Mouse (Mus musculus): ENCODE results near the gene Rbm39.
"Not testable (repeated sequence)": the region's sequence is repeated elsewhere in the genome, so short reads cannot be mapped to it uniquely, and the experiment has no call there.

Gene Rbm39

DNA sequence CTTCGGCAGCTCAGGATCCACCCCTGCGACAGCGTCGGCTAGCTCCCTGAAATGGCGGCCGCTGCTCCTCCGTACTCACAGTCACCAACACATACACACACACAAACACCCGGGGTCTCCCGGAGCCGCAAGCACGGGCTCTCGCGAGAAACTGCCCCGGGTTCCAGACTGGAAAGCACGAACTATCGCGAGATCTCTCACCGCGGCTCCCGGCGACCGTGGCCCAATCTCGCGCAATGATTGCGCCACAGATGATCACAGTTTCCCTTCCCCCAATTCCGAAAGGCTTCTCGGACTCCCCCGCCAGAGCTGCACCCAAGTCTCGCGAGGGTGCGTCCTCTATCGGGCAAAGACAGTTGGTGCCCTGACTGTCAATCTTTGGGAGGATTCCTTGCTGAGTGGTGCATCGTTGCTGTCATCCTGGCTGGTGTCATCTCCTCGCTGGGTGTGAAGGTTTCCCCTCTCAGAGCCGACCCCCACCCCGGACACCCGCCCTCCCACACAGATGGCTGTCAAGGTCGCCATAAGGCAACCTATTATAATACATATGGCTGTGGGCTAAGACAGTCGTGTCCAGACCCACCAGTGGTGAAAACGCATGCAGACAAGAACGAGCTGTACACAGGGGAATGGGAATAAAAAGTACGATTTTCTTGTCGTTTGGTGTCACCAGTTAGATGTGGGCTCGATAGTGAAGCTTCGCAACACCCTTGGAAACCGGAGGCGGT lies at the start of gene Rbm39:
Gene Rbm39 (minus strand): TSS at position 145 of the 728 bp plus-strand sequence.
- DNase-seq (ENCODE audit: low read depth, low spot score): peak; percentile 98

DNA sequence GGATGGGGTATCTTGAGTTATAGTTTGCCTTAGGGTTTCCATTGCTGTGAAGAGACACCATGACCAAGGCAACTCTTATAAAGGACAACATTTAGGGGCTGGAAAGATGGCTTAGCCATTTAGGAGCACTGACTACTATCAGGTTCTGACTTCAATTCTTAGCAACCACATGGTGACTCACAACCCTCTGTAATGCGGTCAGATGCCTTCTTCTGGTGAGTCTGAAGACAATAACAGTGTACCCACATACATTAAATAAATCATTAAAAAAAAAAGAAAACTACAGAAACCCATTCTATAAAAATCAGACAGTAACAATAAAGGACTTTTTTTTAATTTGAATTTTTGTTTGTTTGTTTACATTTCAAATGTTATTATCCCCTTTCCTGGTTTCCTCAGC lies 49.1 kb upstream of the Rbm39 start:
- no peak for DNase-seq (ENCODE audit: low read depth, low spot score)

DNA sequence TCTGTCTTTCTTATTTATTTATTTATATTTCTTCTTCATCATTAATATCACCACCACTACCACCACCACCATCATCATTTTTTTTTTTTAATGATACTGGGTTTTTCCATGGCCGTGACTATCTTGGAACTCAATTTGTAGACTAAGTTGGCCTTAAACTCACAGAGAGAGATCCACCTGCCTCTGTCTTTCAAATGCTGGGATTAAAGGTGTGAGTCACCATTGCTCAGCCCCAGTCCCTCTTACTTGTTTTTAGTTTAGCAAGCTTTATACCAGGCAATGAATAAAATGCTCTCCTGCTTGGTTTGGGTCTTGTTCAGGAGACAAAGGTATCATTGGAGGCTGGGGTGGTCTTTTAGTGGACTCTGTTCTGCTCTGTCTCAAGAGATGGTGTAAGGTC lies 47.7 kb upstream of the Rbm39 start:
- no peak for DNase-seq (ENCODE audit: low read depth, low spot score)

DNA sequence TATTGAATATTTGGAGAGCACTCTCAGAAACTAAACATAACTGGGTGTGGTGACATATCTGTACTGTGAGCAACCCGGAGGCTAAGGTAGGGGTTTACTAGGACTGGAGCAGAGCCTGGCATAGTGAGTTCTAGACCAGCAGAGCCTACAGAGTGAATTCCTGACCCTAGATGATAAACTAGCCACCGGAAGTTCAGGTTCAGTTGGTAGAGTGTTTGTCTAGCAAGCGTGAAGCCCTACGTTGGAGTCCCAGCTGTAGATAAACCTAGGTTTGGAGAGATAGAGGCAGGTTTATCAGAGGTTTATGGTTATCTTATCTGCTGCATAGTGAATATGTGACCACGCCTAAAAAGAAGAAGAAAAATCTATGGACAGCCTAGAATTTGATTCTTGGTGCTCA lies 44.0 kb upstream of the Rbm39 start:
- no peak for DNase-seq (ENCODE audit: low read depth, low spot score)

DNA sequence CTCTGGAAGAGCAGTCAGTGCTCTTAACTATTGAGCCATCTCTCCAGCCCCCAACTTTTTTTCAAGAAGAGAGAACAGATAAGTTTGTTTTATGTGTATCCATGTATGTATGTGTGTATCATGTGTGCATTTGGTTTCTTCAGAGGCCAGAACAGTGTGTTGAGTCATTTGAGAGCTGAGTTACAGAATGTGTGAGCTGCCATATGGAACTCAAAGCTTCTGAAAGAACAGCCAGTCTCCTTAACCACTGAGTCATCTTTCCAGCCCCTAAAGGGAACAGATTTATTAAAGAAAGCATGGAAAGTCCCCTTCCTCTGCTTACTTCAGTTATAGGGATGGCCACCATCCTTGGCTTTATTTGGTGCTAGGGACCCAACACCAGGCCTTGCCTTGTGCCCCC lies 42.1 kb upstream of the Rbm39 start:
- no peak for DNase-seq (ENCODE audit: low read depth, low spot score)

DNA sequence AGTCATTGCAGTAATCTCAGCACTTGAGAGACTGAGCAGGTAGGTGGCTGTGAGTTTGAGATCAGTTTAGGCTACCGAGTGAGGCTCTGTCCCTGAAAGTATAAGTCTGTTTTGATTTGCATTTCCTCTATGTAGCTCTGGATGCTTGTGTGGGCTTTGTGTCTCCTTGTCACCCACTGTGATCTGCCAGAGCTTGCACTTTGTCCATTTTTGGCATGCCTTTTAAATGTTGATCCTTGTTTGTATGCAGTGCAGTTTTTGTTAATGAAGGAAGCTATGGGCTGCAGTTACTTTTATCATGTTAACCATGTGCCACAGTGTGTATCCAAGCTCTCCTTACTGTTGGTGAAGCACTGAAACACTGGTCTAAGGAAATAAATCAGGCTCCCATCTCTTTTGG lies 37.7 kb upstream of the Rbm39 start:
- DNase-seq (ENCODE audit: low read depth, low spot score): no peak

DNA sequence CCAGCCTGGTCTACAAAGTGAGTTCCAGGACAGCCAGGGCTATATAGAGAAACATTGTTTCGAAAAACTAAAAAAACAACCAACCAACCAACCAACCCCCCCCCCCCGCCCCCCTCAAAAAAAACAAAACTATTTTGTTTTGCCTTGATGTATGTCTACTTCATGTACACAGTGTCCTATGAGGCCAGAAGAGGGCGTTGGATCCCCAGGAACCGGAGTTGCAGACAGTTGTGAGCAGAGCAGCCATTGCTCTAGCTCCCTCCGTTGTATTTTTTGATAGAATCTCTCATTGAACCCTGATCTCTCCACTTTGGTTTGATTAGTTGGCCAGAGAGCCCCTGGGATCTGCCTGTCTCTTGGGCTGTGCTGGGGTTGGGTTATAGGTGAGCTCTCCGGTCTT lies 23.9 kb upstream of the Rbm39 start:
- DNase-seq (ENCODE audit: low read depth, low spot score): no peak

DNA sequence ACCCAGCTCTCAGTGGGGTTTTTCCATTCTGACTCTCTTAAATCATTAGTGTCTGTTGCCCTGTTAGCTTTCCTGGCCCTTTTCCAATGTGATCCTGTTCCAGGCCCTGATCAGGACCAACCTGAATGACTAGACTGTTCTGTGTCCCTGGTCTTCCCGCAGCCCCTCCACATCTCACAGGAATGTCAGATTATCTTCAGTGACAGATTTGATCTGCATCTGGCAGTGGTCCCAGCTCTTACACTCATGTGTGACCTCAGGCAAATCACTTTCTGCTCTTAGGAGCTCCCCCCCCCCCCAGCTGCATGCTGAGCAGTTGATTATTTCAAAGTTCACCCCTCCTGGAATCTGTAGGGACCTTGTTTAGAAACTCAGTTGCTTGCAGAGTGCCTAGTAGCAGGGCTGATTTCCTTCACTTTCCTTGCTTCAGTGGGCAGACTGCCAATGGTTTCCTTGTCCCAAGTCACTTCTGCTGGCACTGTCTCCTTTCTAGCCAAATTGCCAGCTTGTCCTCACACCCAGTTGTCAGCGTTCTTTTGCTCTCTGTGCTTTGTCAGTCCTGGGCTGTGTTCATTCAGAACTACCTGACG lies 22.9 kb upstream of the Rbm39 start:
- no peak for DNase-seq (ENCODE audit: low read depth, low spot score)

DNA sequence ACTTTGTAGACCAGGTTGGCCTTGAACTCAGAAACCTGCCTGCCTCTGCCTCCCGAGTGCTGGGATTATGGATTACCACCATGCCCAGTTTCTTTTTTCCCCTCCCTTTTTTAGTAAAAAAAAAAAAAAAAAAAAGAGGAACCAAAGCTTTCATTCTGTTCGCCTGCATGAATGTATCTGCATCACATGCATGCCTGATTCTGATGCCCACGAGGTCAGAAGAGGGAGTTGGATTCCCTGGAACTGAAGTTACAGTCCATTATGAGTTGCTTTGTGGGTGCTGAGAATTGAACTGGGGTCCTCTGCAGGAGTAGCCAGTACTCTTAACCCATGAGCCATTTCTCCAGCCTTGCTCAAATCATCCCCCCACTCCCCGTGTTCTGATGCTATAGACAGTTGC lies 21.4 kb upstream of the Rbm39 start:
- DNase-seq (ENCODE audit: low read depth, low spot score): no peak

DNA sequence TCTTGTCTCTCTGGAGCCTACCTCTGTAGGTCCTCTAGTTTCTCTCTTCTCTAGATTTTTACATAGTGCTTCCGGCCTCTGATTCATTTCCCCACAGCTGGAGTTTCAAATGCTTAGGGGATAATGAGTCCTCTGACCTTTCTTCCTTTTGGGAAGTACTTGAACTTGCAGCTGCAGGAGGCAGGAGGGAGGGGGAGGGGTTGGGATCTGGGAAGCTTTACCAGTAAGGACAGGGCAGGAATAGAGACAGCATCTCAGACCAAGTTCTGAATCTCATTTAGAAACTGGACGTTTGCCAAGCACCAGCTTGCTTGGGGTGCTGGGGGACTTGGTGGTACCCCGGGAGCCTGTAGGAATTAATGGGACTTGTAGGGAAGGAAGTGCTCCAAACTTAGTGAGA lies 19.9 kb upstream of the Rbm39 start:
- no peak for DNase-seq (ENCODE audit: low read depth, low spot score)

DNA sequence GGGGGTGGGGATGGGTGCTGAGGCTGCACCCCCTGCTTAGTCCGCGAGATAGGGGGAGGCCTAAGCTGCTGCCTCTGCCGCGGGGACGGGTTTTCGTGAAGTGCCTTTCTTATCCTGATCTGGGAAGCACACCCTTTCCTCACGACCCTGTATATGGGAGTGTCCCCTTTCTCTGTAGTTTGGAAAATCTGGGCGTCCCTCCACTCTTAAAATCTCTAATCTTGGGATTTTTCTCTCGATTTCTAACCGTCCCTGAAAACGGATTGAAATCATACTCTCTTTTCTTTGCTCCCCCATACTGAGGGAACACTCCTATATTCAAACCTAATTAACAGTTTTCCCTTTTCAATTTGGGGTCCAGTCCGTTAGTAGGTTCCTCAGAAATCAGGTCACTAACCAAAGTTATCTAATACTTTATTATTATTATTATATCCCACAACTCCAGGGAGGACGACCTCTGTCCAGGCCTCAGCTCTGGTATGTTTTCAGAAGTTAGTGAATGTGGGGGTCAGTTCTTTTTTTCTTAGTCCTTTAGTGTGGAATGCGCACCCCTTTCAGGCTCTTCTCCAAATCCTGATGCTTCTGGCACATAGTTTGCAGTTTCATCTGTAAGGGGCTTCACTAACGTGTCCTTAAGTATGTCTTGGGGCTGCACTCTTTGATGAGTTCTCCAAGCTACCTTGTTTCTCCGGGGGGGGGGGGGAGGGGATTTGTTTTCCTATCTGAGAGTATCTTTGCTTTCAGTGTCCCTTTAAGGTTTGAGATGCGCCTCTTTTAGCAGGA lies 17.3 kb upstream of the Rbm39 start:
- DNase-seq (ENCODE audit: low read depth, low spot score): no peak

DNA sequence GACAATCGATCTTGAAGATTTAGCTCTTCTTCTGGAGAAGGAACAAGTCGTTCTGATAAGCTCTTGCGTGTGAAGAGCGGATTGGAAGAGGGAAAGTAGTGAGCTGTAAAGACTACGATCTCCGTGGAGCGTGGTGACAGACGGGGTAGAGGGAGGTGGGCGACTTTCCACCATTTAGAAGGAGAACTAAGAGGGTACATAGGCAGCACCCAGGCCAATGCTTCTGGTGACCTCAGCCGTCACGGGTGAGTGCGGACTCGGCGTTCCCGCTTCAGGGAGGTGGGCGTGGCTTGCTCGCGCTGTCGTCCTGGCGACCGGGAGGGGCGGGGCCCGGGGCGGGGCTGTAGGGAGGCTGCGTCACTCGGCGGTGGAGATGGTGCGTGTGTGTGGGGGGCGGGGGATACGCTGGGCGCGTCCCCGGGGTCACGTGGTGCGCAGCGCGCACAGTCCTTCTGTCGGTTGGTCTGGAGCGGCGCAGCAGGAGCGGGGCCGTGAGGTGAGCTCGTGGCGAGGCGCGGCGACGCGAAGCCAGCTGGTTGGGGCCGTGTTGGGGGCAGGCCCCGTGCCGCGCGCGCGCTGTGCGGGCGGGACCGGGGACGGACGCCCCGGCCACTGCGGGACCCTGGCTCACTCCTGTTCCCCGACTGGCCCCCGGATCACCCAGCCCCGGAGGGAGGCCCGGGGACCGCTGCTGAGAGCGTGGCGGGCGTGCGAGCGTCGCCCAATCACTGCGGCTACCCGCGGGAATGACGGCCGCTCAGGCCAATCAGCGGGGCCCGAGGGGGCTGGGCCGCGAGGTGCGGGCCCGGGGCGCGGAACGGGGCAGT lies 16.5 kb upstream of the Rbm39 start, which contains the start of gene Phf20:
Gene Phf20 (plus strand): TSS at position 165 of the 827 bp plus-strand sequence.
- DNase-seq (ENCODE audit: low read depth, low spot score): peak; percentile 92

DNA sequence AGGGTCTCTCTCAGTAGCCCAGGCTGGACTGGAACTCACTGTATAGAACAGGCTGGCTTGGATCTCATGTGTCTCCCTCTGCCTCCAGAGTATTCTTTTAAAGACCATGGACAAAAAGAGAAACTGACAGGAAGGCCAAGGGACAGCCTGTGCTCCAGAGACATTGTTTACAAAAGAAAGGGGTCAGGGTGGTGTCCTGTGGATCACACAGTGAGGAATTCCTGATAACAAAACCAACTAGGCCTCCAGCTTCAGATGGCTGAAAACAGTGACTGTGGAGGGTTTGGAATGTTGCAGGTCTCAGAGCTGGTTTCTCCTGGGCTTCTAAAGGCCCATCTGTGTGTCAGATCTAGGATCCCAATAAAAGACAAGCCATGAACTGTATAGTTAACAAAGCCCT lies 14.5 kb upstream of the Rbm39 start:
- DNase-seq (ENCODE audit: low read depth, low spot score): no peak

DNA sequence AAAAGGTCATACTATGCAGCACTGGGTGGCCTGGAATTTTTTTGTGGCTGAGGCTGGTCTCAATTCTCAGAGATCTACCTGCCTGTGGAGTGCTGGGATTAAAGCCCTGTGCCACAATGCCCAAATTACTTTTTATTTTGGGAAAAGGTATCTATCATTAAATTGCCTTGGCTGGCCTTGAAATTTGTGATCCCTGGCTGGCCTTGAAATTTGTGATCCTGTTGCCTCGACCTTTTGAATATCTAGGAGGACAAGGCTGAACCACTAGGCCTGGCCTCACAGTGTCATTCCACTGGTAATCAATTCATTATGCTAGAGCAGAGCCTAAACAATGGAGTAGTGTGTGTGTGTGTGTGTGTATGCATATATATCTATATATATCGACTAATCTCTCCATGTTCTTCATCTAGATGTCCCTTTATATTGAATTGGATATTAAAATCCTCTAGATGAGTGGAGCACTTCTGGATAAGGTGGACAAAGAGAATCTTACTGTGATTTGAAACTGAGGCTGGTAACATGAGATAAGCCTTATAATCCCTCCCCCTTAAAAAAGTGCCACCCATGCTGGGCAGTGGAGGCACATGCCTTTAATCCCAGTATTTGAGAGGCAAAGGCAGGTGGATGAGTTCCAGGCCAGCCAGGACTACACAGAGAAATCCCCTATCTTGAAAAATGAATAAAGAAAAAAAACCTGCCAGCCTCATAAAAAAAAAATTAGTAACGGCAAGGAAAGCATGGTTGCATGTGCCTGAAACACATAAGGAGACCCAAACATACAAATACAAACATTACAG lies 13.2 kb upstream of the Rbm39 start:
- no peak for DNase-seq (ENCODE audit: low read depth, low spot score)

DNA sequence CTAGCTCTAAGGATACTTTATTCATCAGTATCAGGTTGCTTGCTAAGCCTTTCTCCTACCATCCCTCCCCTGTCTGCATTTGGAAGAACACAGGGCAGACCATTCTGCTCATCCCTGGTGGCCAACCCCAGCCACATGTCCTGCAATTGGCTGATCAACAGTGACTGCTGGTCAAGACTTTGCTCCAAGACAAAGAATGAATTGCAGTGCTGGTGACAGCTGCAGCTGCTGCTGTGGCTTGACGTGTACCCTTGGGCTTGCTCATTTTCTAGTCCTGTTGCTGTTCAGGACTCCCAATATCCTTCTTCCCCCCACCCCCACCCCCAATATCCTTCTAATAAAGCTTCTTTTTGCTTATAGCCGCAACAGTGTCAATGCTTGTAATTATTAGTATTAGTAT lies 12.0 kb upstream of the Rbm39 start:
- DNase-seq (ENCODE audit: low read depth, low spot score): no peak

DNA sequence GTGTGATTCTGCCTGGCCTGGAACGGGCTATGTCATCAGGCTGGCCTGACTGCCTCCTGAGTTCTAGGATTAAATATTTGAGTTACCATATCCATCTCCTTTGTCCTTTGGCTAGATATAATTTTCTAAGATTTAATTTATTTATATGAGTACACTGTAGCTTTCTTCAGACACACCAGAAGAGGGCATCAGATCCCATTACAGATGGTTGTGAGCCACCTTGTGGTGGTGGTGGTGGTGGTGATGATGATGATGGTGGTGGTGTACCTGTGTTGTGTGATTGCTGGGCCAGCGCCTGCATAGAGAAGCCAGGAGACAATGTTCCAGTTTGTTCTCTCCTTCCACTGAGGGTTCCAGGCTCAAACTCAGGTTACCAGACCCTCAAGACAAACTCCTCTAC lies 11.5 kb upstream of the Rbm39 start:
- no peak for DNase-seq (ENCODE audit: low read depth, low spot score)

DNA sequence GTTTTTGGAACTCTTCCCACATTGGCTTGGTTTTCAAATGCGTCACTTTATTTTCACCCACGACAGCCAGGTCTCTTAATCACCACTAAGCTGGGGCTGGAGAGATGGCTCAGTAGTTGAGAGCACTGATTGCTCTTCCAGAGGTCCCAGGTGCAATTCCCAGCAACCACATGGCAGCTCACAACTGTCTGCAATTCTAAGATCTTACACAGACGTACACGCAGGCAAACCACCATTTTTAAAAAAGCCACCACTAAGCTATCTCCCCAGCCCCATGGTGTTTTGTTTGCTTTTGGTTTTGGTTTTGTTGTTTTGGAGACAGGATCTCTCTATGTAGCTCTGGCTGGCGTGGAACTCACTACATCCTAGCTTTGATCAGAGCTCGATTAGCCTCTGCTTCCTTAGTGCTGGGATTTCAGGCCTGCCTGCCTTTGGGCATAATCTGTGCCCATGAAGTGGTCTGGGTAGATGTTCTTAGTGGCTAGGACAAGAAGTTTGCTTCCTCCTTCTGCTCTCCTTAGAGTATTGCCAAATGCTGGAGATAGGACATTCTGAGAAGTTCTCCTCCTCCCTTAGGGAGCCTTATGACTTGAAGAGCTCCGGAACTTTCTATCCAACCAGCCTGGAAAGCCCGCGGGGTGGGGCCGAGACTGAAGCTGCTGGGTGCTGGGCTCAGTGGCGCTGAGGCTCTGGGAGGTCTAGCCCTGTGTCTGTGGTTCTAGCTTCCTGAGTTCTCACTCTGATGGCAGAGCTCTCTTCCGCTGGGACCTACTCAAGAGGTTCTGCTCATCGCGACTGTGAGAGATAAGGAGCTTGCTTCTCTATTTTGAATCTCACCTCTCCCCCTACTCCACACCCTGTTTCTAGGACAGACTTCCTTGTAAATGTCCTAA lies 10.2 kb upstream of the Rbm39 start:
- DNase-seq (ENCODE audit: low read depth, low spot score): no peak

DNA sequence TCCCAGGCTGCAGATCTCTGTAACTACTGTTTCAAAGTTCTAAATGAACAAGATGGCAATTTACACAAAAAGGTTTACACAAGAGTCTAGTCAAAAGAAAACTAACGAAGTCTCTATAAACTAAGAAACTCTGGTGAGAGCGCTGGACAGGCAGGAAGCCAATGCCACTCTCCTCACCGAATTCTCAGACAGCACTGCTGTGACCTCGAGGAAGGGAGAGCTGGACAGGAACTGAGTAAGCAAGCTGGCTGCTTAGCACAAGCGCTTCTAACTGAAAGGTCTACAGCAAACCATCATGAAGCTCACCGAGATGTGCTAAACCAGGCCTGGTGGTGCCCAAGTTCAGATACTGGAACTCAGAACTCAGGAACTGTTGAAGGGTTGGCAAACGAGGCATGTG lies 9.2 kb upstream of the Rbm39 start:
- not testable (repeated sequence) for DNase-seq (ENCODE audit: low read depth, low spot score)

DNA sequence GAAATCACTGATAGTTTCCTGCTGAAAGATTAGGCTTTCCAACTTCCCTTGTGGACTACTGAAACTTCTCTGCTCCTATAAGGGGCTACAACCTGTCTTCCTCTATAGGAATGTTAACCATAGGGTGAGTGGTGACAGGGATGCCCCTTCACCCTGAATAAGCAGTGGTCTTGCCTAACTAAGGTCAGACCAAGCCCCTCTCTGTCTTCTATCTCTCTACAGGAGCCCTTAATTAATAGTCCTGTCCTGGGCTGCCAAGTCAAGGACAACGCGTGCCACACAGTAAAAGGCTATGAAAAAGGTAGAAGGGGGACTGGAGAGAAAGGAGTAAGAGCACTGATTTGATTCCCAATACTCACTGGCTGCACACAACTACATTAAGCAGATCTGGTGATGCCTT lies 1.6 kb upstream of the Rbm39 start:
- DNase-seq (ENCODE audit: low read depth, low spot score): no peak
